Mouse (Mus musculus): ENCODE measurements around the gene Sash3.
"Not testable (repeated sequence)": the region's sequence is repeated elsewhere in the genome, so short reads cannot be mapped to it uniquely, and the experiment has no call there.

The Sash3 gene

GRCm38 (mm10) chrX:48204469-48204868 lies 58.2 kb downstream of the Sash3 start:
- no peak for DNase-seq

GRCm38 (mm10) chrX:48207761-48208487 lies 61.7 kb downstream of the Sash3 start:
- peak; percentile 45 for DNase-seq

GRCm38 (mm10) chrX:48208519-48209185 lies 62.4 kb downstream of the Sash3 start, which contains the start of gene Zdhhc9:
TSS of gene Zdhhc9 (minus strand) at chrX:48208878.
- peak; percentile 87 for DNase-seq

GRCm38 (mm10) chrX:48209746-48210145 lies 63.5 kb downstream of the Sash3 start:
- not testable (repeated sequence) for DNase-seq
